Mouse (Mus musculus): ENCODE measurements around the gene Slc43a3. TPM values are rescaled to one million over a fixed set of nuclear protein-coding genes. Genes with fewer than 3 reads are reported as not detected.

Gene Slc43a3
- polyA plus RNA-seq, 1 experiment from 2014 or later = 14.9 TPM

DNA sequence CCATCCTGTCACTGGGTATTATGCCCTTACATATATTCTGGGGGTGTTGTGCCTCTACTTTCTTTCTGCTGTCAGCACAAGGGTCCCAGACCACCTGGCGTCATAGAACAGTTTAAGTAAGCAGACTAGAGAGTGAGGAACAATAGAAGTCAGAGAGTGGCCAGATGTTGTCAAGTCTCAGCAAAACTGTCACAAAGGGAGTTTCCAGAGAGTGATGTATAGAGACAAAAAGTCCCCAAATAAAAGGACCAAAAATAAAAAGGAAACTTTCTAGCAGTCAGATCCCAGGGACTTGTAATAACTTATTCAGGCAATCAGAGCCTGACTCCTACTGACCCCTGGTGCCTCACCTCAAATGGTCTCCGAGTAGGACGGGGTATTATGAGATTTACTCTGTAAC is 25.5 kb downstream of the Slc43a3 start:
- H3K4me1 ChIP-seq = no peaks in the 10 kb centered on the region
- ATAC-seq (ENCODE audit: low FRiP score, low read depth) = no peak
- 75% methylated on average over 3 of the region's 3 CpGs for WGBS
- H3K27me3 ChIP-seq (replicated peaks) = no peaks in the 10 kb centered on the region
- H3K36me3 ChIP-seq = no peaks in the 10 kb centered on the region
- no peaks in the 10 kb centered on the region for H3K9me3 ChIP-seq
- no peak overlapping the region for H3K27ac ChIP-seq
- no peak overlapping the region for H3K9ac ChIP-seq
- H3K4me3 ChIP-seq = no peak overlapping the region
- H3K4me2 ChIP-seq (replicated peaks) = no peak overlapping the region

DNA sequence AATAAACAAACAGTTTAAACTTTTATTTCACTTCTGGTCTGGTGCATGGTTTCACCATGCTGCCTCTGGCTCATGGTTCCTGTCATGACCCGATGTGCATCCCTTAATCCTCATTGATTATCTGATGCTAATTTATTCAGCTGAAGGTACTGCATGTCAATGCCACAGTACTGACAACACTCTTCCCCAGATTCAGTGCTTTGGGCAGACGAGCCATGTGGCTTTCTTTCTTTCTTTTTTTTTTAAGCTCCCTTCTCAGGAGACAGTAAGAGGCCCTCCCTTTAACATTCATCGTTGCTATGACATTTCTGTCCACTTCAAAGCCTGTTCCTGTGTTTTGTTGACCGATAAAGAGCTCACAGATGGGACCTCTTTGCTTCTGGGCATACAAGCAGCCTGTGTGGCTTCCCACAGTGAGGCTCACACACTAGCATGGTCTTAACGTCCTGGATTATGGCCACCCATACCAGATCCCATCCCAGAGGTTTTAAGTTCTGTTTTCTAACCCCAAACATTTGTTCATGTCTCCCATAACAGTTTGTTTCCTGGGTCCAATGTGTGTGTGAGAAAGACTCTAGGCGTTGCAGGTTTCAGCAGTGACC is 26.6 kb downstream of the Slc43a3 start:
- Histone ChIP-seq H3K36me3 (no peaks in the 10 kb centered on the region), H3K9me3 (no peaks in the 10 kb centered on the region), H3K27me3 (replicated peaks) (no peaks in the 10 kb centered on the region), H3K9ac (no peak overlapping the region), H3K4me3 (no peak overlapping the region), H3K4me2 (replicated peaks) (no peak overlapping the region), H3K27ac (no peak overlapping the region), H3K4me1 (no peaks in the 10 kb centered on the region)
- ATAC-seq (ENCODE audit: low FRiP score, low read depth) = no peak
- WGBS = 38% methylated on average over 6 of the region's 6 CpGs

DNA sequence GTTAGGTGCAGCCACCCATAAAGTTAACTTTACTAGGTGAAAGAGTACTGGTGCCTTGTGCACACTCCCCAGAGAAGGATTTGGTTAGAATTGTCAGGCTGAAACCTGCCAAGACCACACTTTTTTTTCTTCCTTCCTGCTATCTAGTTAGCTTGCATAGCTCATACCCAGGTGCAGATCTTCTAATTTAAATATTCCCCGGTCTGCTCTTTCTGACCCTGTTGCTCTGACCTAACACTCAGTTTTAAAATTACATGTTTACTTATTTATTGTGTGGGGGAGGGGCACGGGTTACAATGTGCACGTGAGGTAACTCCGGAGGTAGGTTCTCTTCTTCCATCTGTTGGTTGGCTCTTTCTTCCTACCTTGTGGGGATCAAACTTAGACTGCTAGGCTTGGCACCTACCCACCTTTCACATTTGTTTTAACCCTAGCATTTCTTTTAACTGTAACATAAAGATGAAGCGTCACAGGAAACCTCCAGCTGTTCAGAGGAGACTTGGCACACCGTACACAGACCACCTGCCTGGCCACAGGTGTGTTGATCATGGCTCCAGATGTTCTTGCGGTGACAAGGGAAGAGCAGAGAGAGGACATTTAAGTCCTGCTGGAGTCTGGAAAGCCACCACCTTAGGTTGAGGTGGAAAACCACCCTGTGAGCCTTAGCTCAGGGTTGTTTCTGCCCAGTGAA is 27.9 kb downstream of the Slc43a3 start:
- 89% methylated on average over 7 of the region's 7 CpGs for WGBS
- no peaks in the 10 kb centered on the region for H3K27me3 ChIP-seq (replicated peaks)
- H3K9me3 ChIP-seq = no peaks in the 10 kb centered on the region
- H3K4me1 ChIP-seq = no peaks in the 10 kb centered on the region
- H3K4me2 ChIP-seq (replicated peaks) = no peak overlapping the region
- H3K4me3 ChIP-seq = no peak overlapping the region
- H3K27ac ChIP-seq = no peak overlapping the region
- no peak overlapping the region for H3K9ac ChIP-seq
- ATAC-seq (ENCODE audit: low FRiP score, low read depth) = no peak
- no peaks in the 10 kb centered on the region for H3K36me3 ChIP-seq

DNA sequence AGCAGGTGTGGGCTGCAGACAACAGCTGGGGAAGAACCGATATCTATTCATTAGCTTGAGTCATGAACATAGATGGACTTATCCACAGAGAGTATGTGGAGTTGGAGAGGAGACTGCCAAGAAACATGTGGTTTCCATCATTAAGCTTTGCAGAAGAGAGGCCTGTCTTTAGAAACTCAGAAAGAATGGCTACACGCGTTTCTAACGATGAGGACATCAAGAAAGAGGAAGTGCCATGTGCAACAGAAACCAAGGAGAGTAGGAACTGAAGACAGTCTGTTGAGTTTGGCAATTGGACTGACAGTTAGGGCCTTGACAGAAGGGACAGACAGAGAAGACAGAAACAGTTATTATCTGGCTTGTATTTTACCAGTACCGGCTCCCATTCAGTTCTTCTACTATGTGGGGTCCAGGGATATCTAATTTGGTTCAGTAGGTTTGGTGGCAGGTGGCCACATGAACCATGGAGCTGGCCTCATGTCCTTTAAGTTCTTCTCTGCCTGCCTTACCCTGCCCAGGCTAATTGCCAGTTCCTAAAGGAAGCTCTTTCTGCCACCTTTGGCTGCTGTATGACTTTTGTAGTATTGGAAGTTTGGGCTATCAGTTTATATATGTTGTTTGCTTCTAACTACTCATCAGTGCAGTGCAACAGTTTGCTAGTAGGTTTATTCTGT is 31.1 kb downstream of the Slc43a3 start:
- 94% methylated on average over 5 of the region's 5 CpGs for whole genome bisulfite sequencing
- Histone ChIP-seq H3K4me3 (no peak overlapping the region), H3K9me3 (no peaks in the 10 kb centered on the region), H3K9ac (no peak overlapping the region), H3K36me3 (no peaks in the 10 kb centered on the region), H3K27ac (no peak overlapping the region), H3K4me2 (replicated peaks) (no peak overlapping the region), H3K27me3 (replicated peaks) (no peaks in the 10 kb centered on the region), H3K4me1 (no peaks in the 10 kb centered on the region)
- ATAC-seq (ENCODE audit: low FRiP score, low read depth) = no peak

DNA sequence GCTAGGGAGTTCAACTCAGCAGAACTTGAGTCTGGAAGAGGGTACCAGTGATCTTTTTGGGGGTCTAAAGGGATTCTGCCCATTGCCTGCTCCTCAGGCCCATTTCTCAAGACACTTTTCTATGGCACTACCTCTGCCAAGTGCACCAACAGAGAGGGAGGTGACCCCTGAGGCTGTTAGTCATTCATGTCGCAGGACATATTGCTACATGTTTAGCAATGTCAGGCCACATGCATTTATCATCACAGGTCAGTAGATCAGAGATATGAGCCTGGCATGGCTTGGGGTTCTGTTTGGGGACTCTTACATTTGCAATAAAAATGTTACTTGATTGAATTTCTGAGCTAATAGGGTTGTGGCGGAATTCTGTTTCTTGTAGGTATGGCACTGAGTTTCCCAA is 39.2 kb downstream of the Slc43a3 start:
- WGBS = 91% methylated on average over 2 of the region's 2 CpGs
- Histone ChIP-seq H3K4me2 (replicated peaks) (no peak overlapping the region), H3K27me3 (replicated peaks) (no peaks in the 10 kb centered on the region), H3K36me3 (no peaks in the 10 kb centered on the region), H3K9me3 (no peaks in the 10 kb centered on the region), H3K9ac (no peak overlapping the region), H3K4me1 (no peaks in the 10 kb centered on the region), H3K27ac (no peak overlapping the region), H3K4me3 (no peak overlapping the region)
- ATAC-seq (ENCODE audit: low FRiP score, low read depth) = no peak

DNA sequence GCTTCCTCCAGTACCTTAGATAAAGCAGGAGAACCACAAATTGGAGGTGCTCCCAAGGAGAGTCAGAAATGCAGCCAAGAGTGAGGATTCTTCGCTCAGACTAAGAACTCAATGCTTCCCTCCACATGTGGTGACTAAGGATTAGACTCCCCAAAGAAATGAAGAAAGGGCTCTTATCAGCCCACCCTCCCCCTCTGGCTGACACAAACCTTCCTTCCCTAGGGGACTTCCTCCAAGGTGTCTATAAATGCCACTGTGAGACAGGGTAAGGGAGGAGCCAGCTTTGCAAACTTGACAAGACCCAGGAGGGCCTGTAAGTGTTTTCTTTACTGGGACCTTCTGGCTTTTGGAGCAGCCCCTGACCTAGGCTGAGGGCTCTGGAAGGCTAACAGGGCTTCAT is 43.8 kb downstream of the Slc43a3 start, which contains the start of gene Prg2:
Gene Prg2, plus strand, starts transcription at position 274 of the 400 bp plus-strand sequence.
- Histone ChIP-seq H3K9me3 (no peaks in the 10 kb centered on the region), H3K27me3 (replicated peaks) (no peaks in the 10 kb centered on the region), H3K4me2 (replicated peaks) (no peak within 1 kb of the TSS), H3K27ac (no peak within 1 kb of the TSS), H3K4me1 (no peaks in the 10 kb centered on the region), H3K9ac (no peak within 1 kb of the TSS), H3K36me3 (no peaks in the 10 kb centered on the region), H3K4me3 (no peak within 1 kb of the TSS)
- WGBS = 62% methylated on average over 1 of the region's 1 CpGs
- no peak for ATAC-seq (ENCODE audit: low FRiP score, low read depth)

DNA sequence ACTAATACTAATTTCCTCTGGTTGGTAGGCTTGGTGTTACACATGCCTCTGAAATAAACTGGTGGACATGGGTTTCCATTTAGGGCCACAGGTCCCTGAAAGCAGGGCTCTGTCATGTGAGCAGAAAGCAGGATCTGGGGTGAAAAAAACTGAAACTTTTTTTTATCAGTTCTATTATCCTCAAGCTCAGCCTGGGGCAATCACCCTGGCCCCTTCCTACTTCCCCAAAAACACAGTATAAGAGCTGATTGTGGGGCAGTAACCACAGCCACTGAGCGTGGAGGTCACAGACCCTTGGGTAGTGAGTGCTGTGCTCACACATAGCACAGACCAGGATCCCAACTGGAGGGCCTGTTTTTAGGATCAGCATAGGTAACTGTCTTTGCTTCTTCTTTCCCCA is 51.6 kb downstream of the Slc43a3 start, which contains the start of gene Prg3:
Gene Prg3, plus strand, starts transcription at position 286 of the 400 bp plus-strand sequence.
- 80% methylated on average over 1 of the region's 1 CpGs for WGBS
- Histone ChIP-seq H3K9me3 (no peaks in the 10 kb centered on the region), H3K4me2 (replicated peaks) (no peak within 1 kb of the TSS), H3K9ac (no peak within 1 kb of the TSS), H3K36me3 (no peaks in the 10 kb centered on the region), H3K4me1 (no peaks in the 10 kb centered on the region), H3K27ac (no peak within 1 kb of the TSS), H3K27me3 (replicated peaks) (no peaks in the 10 kb centered on the region), H3K4me3 (no peak within 1 kb of the TSS)
- no peak for ATAC-seq (ENCODE audit: low FRiP score, low read depth)

DNA sequence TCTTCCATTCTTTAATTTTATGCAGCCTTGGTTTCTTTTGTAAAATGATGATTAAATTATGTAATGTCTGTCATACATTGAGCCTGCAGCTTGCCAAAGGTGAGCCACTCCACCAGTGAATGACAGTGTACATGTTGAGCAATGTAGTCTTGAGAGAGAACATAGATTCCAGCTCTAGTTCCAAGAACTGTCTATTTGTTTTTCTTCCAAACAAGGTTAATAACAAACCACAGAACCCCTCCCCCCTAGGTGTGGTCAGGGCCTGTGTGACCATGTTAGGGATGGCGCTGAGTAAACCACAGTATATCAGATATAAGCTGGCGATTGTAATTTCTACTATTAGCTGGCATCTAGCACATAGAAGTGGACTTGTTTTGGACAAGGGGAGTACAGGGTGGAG is 60.0 kb downstream of the Slc43a3 start:
- Histone ChIP-seq H3K9me3 (no peaks in the 10 kb centered on the region), H3K36me3 (no peaks in the 10 kb centered on the region), H3K27me3 (replicated peaks) (no peaks in the 10 kb centered on the region), H3K4me1 (no peaks in the 10 kb centered on the region), H3K4me2 (replicated peaks) (no peak overlapping the region), H3K27ac (no peak overlapping the region), H3K9ac (no peak overlapping the region), H3K4me3 (no peak overlapping the region)
- WGBS = 86% methylated on average over 2 of the region's 2 CpGs
- ATAC-seq (ENCODE audit: low FRiP score, low read depth) = no peak

DNA sequence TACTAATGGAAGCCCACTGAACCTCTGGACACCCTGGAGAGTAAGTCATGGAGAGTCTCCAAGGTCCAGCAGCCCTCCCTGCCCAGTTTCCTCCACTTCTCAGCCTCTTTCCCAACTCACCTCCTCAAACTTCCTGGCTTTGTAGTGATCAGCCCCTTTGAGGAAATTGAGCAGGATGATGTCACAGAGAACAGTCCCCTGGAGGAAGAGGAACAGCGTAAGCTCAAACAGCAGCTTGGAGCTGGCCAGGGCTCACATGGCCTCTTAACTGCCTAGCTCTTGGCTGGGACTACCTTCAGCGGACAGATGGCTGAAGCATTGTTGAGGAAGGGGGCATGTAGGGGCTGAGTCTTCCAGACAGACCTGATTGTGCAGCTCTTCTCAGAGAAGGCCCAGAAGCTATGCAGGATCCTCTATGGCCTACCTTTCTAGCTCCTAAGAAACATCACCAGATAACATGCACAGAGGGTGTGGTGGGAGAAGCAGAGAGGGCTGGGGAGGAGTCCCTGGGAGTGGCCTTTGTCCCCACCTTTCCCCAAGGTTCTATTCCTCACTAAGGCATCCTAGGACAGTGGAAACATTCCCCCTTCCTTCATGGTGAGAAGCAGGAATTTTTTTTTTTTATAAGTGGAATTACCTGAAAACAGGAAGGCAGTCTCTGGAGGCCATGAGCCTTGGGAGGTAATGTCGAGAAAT is 63.3 kb downstream of the Slc43a3 start:
- Histone ChIP-seq H3K4me3 (no peak overlapping the region), H3K4me1 (no peaks in the 10 kb centered on the region), H3K9ac (no peak overlapping the region), H3K9me3 (no peaks in the 10 kb centered on the region), H3K27ac (no peak overlapping the region), H3K36me3 (no peaks in the 10 kb centered on the region), H3K27me3 (replicated peaks) (no peaks in the 10 kb centered on the region), H3K4me2 (replicated peaks) (no peak overlapping the region)
- no peak for ATAC-seq (ENCODE audit: low FRiP score, low read depth)
- 88% methylated on average over 3 of the region's 3 CpGs for WGBS

DNA sequence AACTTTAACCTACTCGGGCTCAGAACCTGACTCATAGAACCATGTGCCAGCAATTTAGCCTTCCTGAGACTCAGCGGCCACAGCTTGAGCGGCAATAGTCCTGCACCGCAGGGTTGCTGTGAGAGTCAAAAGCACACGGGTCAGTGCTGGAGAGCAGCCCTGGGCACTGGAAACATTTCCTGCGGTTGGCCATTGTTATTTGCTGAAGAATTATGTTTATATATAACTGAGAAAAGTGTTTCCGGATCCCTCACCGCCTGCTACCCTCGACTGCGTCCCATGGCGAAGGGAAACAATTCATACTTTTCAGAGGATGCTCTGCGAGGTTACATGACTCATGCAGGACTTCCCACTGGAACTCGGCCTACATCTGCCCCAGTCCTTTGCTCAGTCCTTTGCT is 65.1 kb downstream of the Slc43a3 start:
- 74% methylated on average over 13 of the region's 13 CpGs for WGBS

DNA sequence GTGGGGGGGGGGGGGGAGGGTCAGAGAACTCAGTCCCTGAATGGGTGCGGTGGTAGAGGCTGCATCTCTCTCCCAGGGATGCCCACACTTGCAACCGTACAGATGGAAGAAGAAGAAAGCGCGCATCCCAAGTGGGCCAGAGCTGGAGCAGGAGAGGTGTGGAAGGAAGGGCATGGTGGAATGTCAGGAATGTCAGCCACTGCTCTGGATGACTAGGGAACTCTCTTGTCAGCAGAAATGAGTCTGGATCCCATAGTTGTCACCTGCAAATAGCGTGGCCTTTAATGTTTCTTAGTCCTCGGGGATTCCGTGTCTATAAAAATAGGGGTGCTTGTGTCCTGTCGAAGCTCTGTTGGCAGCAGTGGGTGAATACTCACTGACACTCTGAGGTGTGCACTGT is 66.2 kb downstream of the Slc43a3 start:
- Histone ChIP-seq H3K27ac (no peak overlapping the region), H3K9ac (no peak overlapping the region), H3K27me3 (replicated peaks) (no peaks in the 10 kb centered on the region), H3K4me1 (no peaks in the 10 kb centered on the region), H3K36me3 (no peaks in the 10 kb centered on the region), H3K9me3 (no peaks in the 10 kb centered on the region), H3K4me3 (no peak overlapping the region), H3K4me2 (replicated peaks) (no peak overlapping the region)
- no peak for ATAC-seq (ENCODE audit: low FRiP score, low read depth)
- WGBS = 84% methylated on average over 8 of the region's 8 CpGs

More for the DNA sequence above, 65.1 kb downstream of the Slc43a3 start:
- H3K9me3 ChIP-seq = no peaks in the 10 kb centered on the region
- H3K4me2 ChIP-seq (replicated peaks) = no peak overlapping the region
- H3K36me3 ChIP-seq = no peaks in the 10 kb centered on the region
- H3K27me3 ChIP-seq (replicated peaks) = no peaks in the 10 kb centered on the region
- ATAC-seq (ENCODE audit: low FRiP score, low read depth) = no peak
- no peaks in the 10 kb centered on the region for H3K4me1 ChIP-seq
- H3K4me3 ChIP-seq = no peak overlapping the region
- H3K9ac ChIP-seq = no peak overlapping the region
- no peak overlapping the region for H3K27ac ChIP-seq

DNA sequence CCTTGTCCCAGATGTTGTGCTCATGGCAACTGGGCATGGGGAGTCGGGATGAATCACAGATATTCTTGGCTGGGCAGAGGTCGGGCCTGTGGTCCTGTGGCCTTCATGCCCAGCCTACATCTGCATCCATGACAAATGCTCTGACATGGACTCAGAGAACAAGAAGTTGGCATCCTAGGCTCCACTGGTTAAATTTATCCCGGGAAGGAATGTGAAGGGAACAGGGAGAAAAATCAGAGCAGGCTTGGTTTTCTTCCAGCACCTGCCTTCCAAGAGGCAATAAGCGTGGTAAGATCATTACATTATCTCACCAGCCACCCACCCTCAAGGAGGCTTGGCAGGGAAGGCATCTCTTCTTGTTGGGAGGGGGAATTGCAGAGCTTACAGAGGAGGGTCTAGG is 68.0 kb downstream of the Slc43a3 start:
- ATAC-seq (ENCODE audit: low FRiP score, low read depth) = no peak
- Histone ChIP-seq H3K9ac (no peak overlapping the region), H3K4me3 (no peak overlapping the region), H3K4me2 (replicated peaks) (no peak overlapping the region), H3K27ac (no peak overlapping the region), H3K4me1 (no peaks in the 10 kb centered on the region), H3K27me3 (replicated peaks) (no peaks in the 10 kb centered on the region), H3K36me3 (no peaks in the 10 kb centered on the region), H3K9me3 (no peaks in the 10 kb centered on the region)
- WGBS = 85% methylated on average over 4 of the region's 4 CpGs

Data from neural tube, embryonic 12.5 days (tissue).